Mouse (Mus musculus) heart, postnatal 14 days (tissue): ENCODE data around the gene Dock4. TPM values are rescaled to one million over a fixed set of nuclear protein-coding genes. Genes with fewer than 3 reads are reported as not detected.

Source experiments
- DNase-seq, 2 experiments: peaks; one replicate each; pipeline ENCODE4 v3.0.0; 2021 to 2022
- intact Hi-C: fragments of 180-260 bp; cut with DNase I; formaldehyde crosslinking; loops from one replicate; pipeline ENCODE4 v1.15.1; 2025
- total RNA-seq, 2 experiments: library from RNA; stranded (reverse); gene quantifications; 2 replicates each; pipeline ENCODE4 v1.2.3; 2021

Dock4 gene
- total RNA-seq, 2 experiments from 2014 or later, result 16.4 to 17.2 TPM

DNA sequence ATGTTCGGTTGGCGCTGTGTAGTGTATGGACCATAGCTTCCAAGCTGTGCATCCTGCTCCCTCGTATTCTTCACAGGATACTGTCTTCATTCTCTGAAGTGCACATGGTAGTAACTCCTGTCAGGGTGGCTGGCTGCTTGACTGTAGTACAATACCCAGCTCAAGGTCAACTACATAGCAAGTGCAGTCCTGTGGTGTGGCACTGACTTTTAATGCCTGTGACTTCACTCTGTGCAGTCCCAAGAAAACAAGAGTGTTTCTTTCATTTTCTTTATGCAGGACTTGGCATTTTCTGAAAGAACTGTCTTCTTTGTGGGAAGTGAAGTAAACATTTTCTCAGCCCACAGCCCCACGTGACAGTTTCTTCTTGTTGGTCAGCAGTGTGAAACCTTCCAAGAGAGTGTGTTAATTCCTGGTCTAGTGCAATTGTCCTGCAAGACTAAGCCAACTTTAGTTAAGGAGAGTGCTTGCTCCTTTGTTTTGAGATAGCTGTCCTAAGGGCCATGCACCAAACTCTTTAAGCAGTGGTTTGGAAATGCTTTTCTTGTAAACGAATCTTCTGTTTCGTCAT is 109.3 kb downstream of the Dock4 start:
- no peak for DNase-seq
- intact Hi-C loops, result no loop called here

GRCm38 (mm10) chr12:40558600-40558999 is 112.8 kb downstream of the Dock4 start:
- intact Hi-C loops, result no loop called here
- no peak for DNase-seq

DNA sequence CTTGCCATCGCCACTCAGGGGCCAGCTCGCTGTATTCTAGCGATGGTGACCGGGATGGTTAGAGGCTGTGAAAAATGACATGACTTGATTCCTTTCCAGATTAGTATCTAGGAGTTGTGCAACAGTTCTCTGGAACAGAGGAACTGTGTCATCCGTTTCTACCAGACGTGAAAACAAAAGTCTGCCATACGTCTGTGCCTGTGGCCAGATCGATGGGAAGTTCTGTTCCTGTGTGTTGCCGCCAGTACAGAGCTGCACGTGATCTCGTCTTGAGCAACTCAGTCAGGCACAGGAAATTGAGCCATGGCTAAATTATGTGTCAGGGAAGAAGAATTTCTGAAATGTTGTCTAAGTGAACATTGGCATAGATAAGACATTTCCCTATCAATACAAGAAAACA is 113.4 kb downstream of the Dock4 start:
- intact Hi-C loops, result no loop called here
- DNase-seq, result peak; percentile 20 to 41

DNA sequence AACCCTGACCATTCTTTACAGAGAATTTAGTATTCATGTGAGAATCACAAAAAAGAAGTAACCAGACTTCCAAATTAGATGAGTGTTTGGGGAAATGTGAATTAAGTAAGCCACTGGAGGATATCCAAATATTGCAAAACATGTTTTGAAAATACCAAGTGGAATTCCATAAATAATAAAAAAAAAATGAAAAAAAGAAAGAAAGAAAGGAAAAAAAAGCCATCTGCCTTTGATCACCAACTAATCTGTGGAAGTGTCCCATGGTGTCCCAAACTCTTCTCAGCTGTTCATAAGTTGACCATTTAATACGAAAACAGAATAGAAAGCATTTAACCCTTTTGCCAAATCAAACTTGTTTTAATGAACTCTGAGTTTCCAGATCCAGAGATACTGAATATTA is 118.0 kb downstream of the Dock4 start:
- intact Hi-C loops, result loop anchor here (5.0 to 10.0 kb wide), 2 partner anchors 116 to 309 kb away; partner anchors contain the start of genes Dock4 and Zfp277
- DNase-seq, result no peak

- intact Hi-C loops, result loop anchor here (5.0 to 10.0 kb wide), 2 partner anchors 117 to 309 kb away; partner anchors contain the start of genes Dock4 and Zfp277
- no peak for DNase-seq
Observed at GRCm38 (mm10) chr12:40564261-40564660, 118.5 kb downstream of the Dock4 start.

DNA sequence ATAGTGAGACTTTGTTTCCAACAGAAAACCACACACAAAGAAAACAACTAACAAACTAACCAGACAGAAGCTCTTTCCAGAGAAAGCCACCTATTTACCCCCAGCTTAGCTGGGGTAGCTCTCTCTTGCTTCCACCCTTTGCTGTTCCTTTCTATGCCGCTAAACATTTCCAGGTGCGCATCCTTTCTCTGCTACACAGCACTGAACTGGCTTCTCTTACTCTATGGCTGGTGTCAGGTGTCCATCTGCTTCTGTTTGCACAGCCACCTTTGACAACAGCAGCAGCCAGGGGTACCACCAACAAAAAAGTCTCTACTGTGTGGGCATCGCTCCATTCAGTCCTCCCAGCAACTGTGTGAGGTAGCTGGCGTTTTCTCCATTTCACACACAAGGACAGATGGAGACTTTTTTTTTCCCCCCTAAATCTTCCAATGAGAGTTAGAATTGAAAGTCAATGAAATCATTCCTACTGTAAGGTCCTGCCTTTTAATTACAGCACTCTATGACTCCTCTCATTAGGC is 122.7 kb downstream of the Dock4 start:
- intact Hi-C loops, result loop anchor here (10.0 kb wide), 1 partner anchor 314 kb away; no protein-coding TSS in a partner anchor
- no peak for DNase-seq

- intact Hi-C loops, result loop anchor here (10.0 kb wide), 1 partner anchor 314 kb away; no protein-coding TSS in a partner anchor
- DNase-seq, result no peak
Observed at GRCm38 (mm10) chr12:40568971-40569968, 123.5 kb downstream of the Dock4 start.

DNA sequence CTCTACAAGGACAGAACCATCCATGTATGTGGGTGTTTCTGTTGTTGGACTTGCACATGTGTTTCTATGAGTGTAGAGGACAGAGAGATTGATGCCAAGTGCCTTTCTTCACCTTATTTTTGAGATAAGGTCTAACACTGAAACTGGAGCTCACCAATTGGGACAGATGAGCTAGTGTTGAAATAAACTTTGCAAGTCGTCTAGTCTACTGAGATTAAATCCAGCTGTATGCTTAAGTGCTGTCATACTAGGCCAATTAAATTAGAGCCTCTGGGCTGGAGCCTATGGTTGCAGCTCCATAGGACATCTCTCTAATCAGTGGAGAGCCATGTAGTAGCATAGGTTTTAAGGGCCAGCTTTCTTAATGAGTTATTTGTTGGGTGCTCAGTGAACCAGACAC is 124.5 kb downstream of the Dock4 start:
- no peak for DNase-seq
- intact Hi-C loops, result no loop called here

- no peak for DNase-seq
- intact Hi-C loops, result no loop called here
Observed at GRCm38 (mm10) chr12:40574051-40574450, 128.3 kb downstream of the Dock4 start.

DNA sequence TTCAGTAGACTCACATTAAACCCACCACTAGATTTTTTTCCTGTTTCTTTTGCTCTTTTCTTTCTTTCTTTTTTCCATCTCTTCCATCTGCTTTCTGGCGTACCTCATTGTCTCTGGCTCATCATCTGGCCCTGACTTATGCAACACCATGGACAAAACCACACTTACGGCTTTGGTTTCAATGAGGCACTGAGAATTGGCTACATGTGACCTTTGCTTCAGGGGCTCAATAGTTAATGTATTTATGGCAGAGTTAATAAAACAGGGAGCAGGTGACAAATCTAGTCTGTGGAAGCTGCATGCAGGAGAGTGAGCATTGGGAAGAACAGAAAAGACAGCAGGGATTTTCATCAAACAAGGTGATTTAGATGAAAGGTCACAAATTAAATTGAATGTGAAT is 131.0 kb downstream of the Dock4 start:
- DNase-seq, result no peak
- intact Hi-C loops, result no loop called here

GRCm38 (mm10) chr12:40580351-40580750 is 134.6 kb downstream of the Dock4 start:
- no peak for DNase-seq
- intact Hi-C loops, result no loop called here

DNA sequence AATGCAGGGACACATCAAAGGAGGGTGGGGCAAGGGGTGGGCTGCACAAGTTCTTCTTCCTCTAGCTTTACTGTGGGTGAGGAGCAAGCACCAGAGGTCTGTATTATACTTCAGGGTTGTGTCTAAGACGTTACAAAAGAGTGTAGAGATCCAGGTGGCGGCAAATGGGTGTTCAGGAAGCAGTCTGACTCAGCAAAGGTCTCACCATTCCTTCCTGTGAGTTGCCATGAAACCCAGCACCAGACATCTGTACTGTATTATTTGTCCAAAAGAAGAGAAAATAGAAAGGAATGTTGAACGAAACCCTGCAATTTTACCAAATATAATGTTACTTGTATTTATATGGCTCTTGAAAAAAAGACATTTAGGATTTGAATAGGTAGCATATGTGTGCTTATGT is 135.3 kb downstream of the Dock4 start:
- intact Hi-C loops, result no loop called here
- DNase-seq, result no peak

GRCm38 (mm10) chr12:40582059-40582458 is 136.3 kb downstream of the Dock4 start:
- DNase-seq, result no peak
- intact Hi-C loops, result loop anchor here (2.0 kb wide), 1 partner anchor 93 kb away; no protein-coding TSS in a partner anchor

DNA sequence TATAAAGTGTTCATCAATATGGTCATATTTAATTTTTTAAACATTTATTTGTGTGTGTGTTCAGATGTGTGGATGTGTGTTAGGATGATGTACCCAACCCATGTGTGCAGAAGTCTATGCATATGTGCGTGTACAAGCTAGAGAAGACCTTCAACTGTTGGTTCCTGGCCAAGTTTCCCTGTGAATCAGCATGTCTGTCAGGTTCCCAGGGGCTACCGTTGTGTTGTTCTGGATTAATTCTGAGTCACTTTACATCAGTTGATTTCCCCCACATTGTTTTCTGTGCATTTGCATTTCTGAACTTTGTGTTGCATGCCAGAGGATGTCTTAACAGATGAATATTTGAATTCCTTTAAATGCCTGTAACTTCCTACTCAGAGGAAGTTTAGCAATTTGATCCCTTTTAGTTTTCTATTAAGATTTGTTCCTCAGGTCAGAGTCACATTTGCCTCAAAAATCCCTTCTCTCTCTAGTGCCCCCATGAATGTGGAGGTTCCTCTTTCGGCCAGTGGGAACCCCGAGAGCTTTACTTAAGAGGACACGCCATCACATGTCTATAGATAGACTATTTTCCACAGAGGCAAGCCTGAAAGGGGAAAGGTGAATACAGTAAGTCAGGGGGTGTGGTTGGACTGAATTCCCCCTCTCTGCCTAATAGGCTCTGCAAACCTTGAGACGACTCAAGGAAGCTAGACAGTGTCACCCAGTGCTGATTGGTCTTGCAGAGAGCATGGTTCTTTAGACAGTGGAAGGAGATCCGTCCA is 139.0 kb downstream of the Dock4 start:
- intact Hi-C loops, result no loop called here
- DNase-seq, result no peak

GRCm38 (mm10) chr12:40585456-40586141 is 139.8 kb downstream of the Dock4 start:
- DNase-seq, result no peak
- intact Hi-C loops, result no loop called here

DNA sequence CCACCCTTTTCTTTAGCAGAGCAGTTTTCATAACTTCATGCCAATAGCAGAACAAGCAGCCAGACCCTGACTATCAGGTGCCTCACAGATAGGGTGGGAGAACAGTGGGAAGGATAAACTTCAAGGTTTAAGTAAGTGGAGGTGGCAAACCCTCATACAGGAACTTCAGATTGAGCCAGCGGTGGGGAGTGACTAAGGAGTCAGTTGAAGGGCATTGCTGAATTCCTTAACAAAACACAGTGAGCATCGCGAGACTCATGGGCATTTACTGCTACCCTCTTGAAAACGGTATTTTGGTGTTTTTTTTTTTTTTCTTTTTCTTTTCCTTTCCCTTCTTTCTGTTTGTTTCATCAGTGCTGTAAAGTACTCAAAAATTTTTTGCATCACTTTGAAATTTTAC is 148.4 kb downstream of the Dock4 start:
- intact Hi-C loops, result no loop called here

DNA sequence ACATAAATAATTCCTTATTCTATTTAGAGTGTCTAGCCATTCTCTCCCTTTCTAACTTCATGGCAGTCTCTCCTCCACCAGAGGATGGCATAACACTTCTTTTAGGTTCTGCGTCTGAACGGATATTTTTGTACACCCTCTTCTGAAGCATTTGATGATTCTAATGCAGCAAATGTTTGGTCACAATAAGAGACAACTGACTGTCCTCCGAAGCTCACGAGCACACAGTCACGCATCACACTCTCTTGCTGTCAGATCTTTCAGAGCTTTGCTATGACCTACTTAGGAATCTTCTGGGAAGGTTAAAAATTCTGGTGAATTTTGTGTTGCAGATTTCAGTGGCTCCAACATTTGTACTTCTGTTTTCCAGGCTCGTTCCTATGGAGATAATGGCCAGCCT is 149.7 kb downstream of the Dock4 start:
- no peak for DNase-seq
- intact Hi-C loops, result no loop called here

More for the DNA sequence above, 148.4 kb downstream of the Dock4 start:
- DNase-seq, result no peak

- DNase-seq, result no peak
- intact Hi-C loops, result no loop called here
Observed at GRCm38 (mm10) chr12:40596020-40596419, 150.3 kb downstream of the Dock4 start.

DNA sequence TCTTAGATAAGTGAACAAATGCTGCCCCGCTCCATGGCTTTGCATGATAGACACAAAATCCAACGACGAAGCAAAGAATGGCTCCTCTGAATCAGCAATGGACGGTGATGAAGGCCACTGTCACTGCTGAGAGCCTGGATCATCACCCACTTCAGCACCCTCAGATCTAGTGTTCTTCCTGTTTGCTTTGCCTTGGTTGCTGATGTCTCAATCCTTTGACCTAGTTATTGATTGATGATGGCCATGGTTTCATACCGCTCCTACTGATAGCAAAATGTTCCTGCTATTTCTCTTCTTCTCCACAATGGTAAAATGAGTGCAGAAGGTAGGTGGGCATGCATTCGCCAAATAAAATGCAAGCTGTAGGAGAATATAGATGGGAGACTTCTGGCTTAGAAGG is 150.7 kb downstream of the Dock4 start:
- intact Hi-C loops, result no loop called here
- DNase-seq, result no peak

- no peak for DNase-seq
- intact Hi-C loops, result no loop called here
Observed at GRCm38 (mm10) chr12:40599952-40600351, 154.2 kb downstream of the Dock4 start.
